Mouse (Mus musculus) heart, embryonic 15.5 days (tissue): Measurements from ENCODE around the gene Hexdc. TPM values are rescaled to one million over a fixed set of nuclear protein-coding genes. Genes with fewer than 3 reads are reported as not detected.

Experiments used
- ATAC-seq: fragments of 200-750 bp; cut with Nextera tagmentation; replicated peaks from 2 replicates; pipeline ENCODE4 v1.8.0; 2017; ENCODE audit warnings: low read depth, moderate TSS enrichment; ENCODE audit not compliant: insufficient number of reproducible peaks, insufficient read depth, low FRiP score
- H3K27ac ChIP-seq: fragments of 300-500 bp; sonication (generic); 2 replicates; pipeline ENCODE4 v1.5.1; 2015; ENCODE audit warnings: mild to moderate bottlenecking, inconsistent platforms
- H3K27me3 ChIP-seq: fragments of 300-500 bp; sonication (generic); 2 replicates; pipeline ENCODE4 v1.6.1; 2015; ENCODE audit warnings: inconsistent platforms
- H3K36me3 ChIP-seq: fragments of 300-500 bp; sonication (generic); 2 replicates; pipeline ENCODE4 v1.6.1; 2015; ENCODE audit warnings: mild to moderate bottlenecking, inconsistent platforms
- H3K4me1 ChIP-seq: fragments of 300-500 bp; sonication (generic); replicated peaks from 2 replicates; pipeline ENCODE4 v1.6.1; 2015; ENCODE audit warnings: inconsistent platforms
- H3K4me2 ChIP-seq: fragments of 300-500 bp; sonication (generic); 2 replicates; pipeline ENCODE4 v1.6.1; 2015; ENCODE audit warnings: inconsistent platforms, mild to moderate bottlenecking, moderate library complexity
- H3K4me3 ChIP-seq: fragments of 300-500 bp; sonication (generic); 2 replicates; pipeline ENCODE4 v1.5.1; 2015; ENCODE audit warnings: mild to moderate bottlenecking, inconsistent platforms
- H3K9ac ChIP-seq: fragments of 300-500 bp; sonication (generic); 2 replicates; pipeline ENCODE4 v1.6.1; 2015; ENCODE audit warnings: mild to moderate bottlenecking, inconsistent platforms
- H3K9me3 ChIP-seq: fragments of 300-500 bp; sonication (generic); replicated peaks from 2 replicates; pipeline ENCODE4 v1.6.1; 2016; ENCODE audit warnings: inconsistent platforms
- WGBS: fragments of 180-500 bp; shearing (Covaris S2); methylation state at CpG from one replicate; pipeline ENCODE4 v1.1.7; 2015; ENCODE audit warnings: mixed read lengths; 5-methylcytosine and 5-hydroxymethylcytosine counted together
- polyA plus RNA-seq: library from polyadenylated mRNA; unstranded; fragments of >200 nt; fragmentation: Nextera tagmentation; extraction: Ambion mirVana; gene quantifications from 2 replicates; pipeline ENCODE4 v1.2.1, GENCODE M21; 2015

The Hexdc gene
- polyA plus RNA-seq, 1 experiment from 2014 or later: 7.3 TPM

GRCm38 (mm10) chr11:121193415-121193814 lies 10.8 kb upstream of the Hexdc start:
- no peaks in the 10 kb centered on the region for H3K9me3 ChIP-seq
- no peaks in the 10 kb centered on the region for H3K27me3 ChIP-seq
- no peaks in the 10 kb centered on the region for H3K4me1 ChIP-seq
- WGBS: 72% methylated on average over 3 of the region's 3 CpGs
- H3K36me3 ChIP-seq: no peaks in the 10 kb centered on the region
- no peak overlapping the region for H3K4me2 ChIP-seq
- ATAC-seq: no peak
- no peak overlapping the region for H3K27ac ChIP-seq
- no peak overlapping the region for H3K4me3 ChIP-seq
- no peak overlapping the region for H3K9ac ChIP-seq

DNA sequence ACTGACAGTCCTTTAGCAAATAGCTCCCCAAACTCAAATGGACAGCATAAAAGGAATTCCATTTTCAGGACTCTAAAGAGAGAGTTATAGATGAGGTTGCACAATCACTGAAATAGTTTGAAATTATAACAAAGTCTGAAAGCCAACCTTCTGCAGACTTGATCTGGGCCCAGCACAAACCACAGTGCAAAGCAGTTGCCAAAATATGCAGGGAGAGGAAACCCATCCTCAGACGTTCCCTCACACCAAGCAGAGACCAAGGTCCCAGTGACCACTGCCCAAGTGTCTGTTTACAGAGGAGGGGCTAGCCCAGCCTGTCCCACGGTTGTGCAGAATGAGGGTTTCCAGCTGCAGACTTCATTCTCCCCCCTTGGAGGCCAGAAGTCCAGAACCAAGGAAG lies 5.6 kb upstream of the Hexdc start:
- 30% methylated on average over 2 of the region's 2 CpGs for WGBS
- Histone ChIP-seq H3K9ac (no peak overlapping the region), H3K9me3 (no peaks in the 10 kb centered on the region), H3K36me3 (no peaks in the 10 kb centered on the region), H3K4me3 (no peak overlapping the region), H3K4me2 (no peak overlapping the region), H3K27me3 (no peaks in the 10 kb centered on the region), H3K4me1 (peaks cover 11% of the 10 kb centered on the region), H3K27ac (no peak overlapping the region)
- no peak for ATAC-seq

GRCm38 (mm10) chr11:121199851-121200250 lies 4.4 kb upstream of the Hexdc start:
- no peak overlapping the region for H3K4me3 ChIP-seq
- no peaks in the 10 kb centered on the region for H3K36me3 ChIP-seq
- no peaks in the 10 kb centered on the region for H3K9me3 ChIP-seq
- H3K4me1 ChIP-seq: peaks cover 16% of the 10 kb centered on the region
- no peak for ATAC-seq
- no peaks in the 10 kb centered on the region for H3K27me3 ChIP-seq
- H3K27ac ChIP-seq: no peak overlapping the region
- no peak overlapping the region for H3K9ac ChIP-seq
- H3K4me2 ChIP-seq: no peak overlapping the region
- 81% methylated on average over 4 of the region's 4 CpGs for WGBS

DNA sequence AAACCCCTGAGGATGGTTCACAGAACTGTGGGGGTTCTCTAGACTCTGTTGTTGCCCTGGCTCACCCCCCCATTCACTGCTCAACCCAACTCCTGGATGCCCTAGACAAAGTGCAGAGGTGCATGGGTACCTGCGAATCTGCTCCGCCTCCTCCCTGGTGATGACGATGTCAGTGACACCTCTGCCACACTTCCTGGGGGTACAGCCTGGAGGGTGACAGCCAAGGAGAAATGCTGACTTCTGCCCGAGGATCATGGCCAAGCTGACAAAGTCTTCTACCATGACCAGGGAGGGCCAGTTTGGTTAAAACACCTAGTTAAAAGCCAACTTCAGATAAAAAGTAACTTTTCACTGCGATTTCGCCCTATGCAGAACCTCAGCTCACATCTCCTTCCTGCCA lies 3.5 kb upstream of the Hexdc start:
- H3K4me3 ChIP-seq: no peak overlapping the region
- H3K27me3 ChIP-seq: no peaks in the 10 kb centered on the region
- H3K36me3 ChIP-seq: no peaks in the 10 kb centered on the region
- 84% methylated on average over 6 of the region's 6 CpGs for WGBS
- no peak overlapping the region for H3K4me2 ChIP-seq
- ATAC-seq: no peak
- H3K27ac ChIP-seq: no peak overlapping the region
- no peak overlapping the region for H3K9ac ChIP-seq
- H3K9me3 ChIP-seq: no peaks in the 10 kb centered on the region
- peaks cover 22% of the 10 kb centered on the region for H3K4me1 ChIP-seq

- Histone ChIP-seq H3K27me3 (no peaks in the 10 kb centered on the region), H3K9ac (no peak overlapping the region), H3K9me3 (no peaks in the 10 kb centered on the region), H3K36me3 (no peaks in the 10 kb centered on the region), H3K4me1 (peaks cover 22% of the 10 kb centered on the region), H3K4me2 (no peak overlapping the region), H3K27ac (no peak overlapping the region), H3K4me3 (no peak overlapping the region)
- no peak for ATAC-seq
- 32% methylated on average over 11 of the region's 11 CpGs for WGBS
Observed at GRCm38 (mm10) chr11:121201436-121202198, 2.6 kb upstream of the Hexdc start.

- WGBS: 2% methylated on average over 5 of the region's 5 CpGs
- peak overlapping the region; percentile 65 for H3K4me3 ChIP-seq
Observed at GRCm38 (mm10) chr11:121203859-121204160, 423 bp upstream of the Hexdc start.

DNA sequence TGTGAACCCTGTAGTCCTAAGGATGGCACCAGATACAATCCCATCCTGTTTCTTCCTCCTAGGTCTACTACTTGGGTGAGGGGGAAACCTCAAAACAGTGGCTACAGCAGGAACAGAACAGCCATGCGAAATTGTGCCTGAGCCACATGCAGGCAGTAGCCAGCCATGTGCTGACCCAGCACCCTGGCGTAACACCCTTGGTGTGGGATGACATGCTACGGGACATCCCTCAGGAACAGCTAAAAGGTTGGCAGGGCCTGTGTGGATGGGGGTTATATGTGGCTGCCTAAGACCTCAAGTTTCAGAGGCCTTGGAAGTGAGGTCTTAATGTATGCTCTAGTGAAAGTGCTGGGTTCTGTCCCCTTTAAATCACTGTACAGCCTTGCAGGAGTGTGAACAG lies 12.6 kb downstream of the Hexdc start:
- Histone ChIP-seq H3K27ac (no peak overlapping the region), H3K27me3 (no peaks in the 10 kb centered on the region), H3K4me1 (peaks cover 10% of the 10 kb centered on the region), H3K4me2 (no peak overlapping the region), H3K9me3 (no peaks in the 10 kb centered on the region), H3K36me3 (peaks cover 26% of the 10 kb centered on the region; the same call in 1 of the 2 replicates), H3K9ac (no peak overlapping the region), H3K4me3 (no peak overlapping the region)
- WGBS: 90% methylated on average over 3 of the region's 3 CpGs
- ATAC-seq: no peak

More at GRCm38 (mm10) chr11:121203859-121204160, 423 bp upstream of the Hexdc start:
- H3K27ac ChIP-seq: peak overlapping the region; percentile 20; the same call in 1 of the 2 replicates
- H3K36me3 ChIP-seq: no peaks in the 10 kb centered on the region
- ATAC-seq: no peak
- H3K9ac ChIP-seq: 0 out of 2 replicates have a peak overlapping the region, but pooled peaks have one; percentile 68
- H3K27me3 ChIP-seq: no peaks in the 10 kb centered on the region
- H3K4me1 ChIP-seq: peaks cover 22% of the 10 kb centered on the region
- peak overlapping the region; percentile 86 for H3K4me2 ChIP-seq
- H3K9me3 ChIP-seq: no peaks in the 10 kb centered on the region

GRCm38 (mm10) chr11:121219776-121220175 lies 15.5 kb downstream of the Hexdc start:
- Histone ChIP-seq H3K4me3 (no peak overlapping the region), H3K27ac (no peak overlapping the region), H3K27me3 (no peaks in the 10 kb centered on the region), H3K9me3 (no peaks in the 10 kb centered on the region), H3K9ac (no peak overlapping the region), H3K4me2 (no peak overlapping the region), H3K36me3 (peaks cover 54% of the 10 kb centered on the region), H3K4me1 (peaks cover 10% of the 10 kb centered on the region)
- ATAC-seq: no peak
- WGBS: 81% methylated on average over 11 of the region's 11 CpGs

DNA sequence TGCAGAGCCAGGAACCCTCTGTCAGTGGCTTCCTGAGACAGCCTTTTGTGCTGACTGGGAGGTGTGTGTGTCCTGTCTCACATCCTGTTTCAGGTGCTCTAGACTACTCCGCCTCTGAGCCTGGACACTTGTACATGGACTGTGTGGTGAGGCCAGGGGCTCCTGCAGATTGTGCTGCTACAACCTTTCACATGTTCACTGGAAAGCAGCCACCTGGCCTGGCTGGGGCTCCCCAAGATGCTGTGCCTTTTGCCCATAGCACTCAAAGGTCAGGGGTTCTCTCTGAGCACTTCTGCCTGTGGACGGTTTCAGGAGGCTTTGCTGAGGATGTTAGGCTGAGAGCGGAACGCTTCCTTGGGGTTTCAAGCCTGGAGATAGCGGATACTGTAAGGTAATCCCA lies 16.5 kb downstream of the Hexdc start:
- Histone ChIP-seq H3K27ac (no peak overlapping the region), H3K4me2 (no peak overlapping the region), H3K27me3 (no peaks in the 10 kb centered on the region), H3K9ac (no peak overlapping the region), H3K9me3 (no peaks in the 10 kb centered on the region), H3K36me3 (peaks cover 64% of the 10 kb centered on the region), H3K4me1 (peaks cover 10% of the 10 kb centered on the region), H3K4me3 (no peak overlapping the region)
- no peak for ATAC-seq
- 90% methylated on average over 5 of the region's 5 CpGs for WGBS

GRCm38 (mm10) chr11:121221321-121222010 lies 17.2 kb downstream of the Hexdc start:
- no peak overlapping the region for H3K9ac ChIP-seq
- H3K4me3 ChIP-seq: no peak overlapping the region
- no peaks in the 10 kb centered on the region for H3K9me3 ChIP-seq
- ATAC-seq: 0 out of 2 replicates have a peak, but pooled peaks have one; percentile 33
- H3K27me3 ChIP-seq: no peaks in the 10 kb centered on the region
- peaks cover 71% of the 10 kb centered on the region for H3K36me3 ChIP-seq
- 59% methylated on average over 6 of the region's 6 CpGs for WGBS
- H3K4me2 ChIP-seq: no peak overlapping the region
- H3K27ac ChIP-seq: no peak overlapping the region
- H3K4me1 ChIP-seq: peaks cover 10% of the 10 kb centered on the region

GRCm38 (mm10) chr11:121228129-121229017 lies 24.1 kb downstream of the Hexdc start:
- Histone ChIP-seq H3K4me3 (peak overlapping the region; percentile 84), H3K36me3 (peaks cover 38% of the 10 kb centered on the region), H3K27me3 (no peaks in the 10 kb centered on the region), H3K9me3 (no peaks in the 10 kb centered on the region), H3K4me2 (peak overlapping the region; percentile 86), H3K27ac (peak overlapping the region; percentile 86), H3K4me1 (peaks cover 29% of the 10 kb centered on the region), H3K9ac (peak overlapping the region; percentile 81)
- WGBS: 16% methylated on average over 21 of the region's 21 CpGs
- no peak for ATAC-seq
